In genomic region chr9:119402253-119403235, GRCm38 (mm10) we compare ENCODE assay signal across 8 mouse cellular contexts. TPM values are rescaled to one million over a fixed set of nuclear protein-coding genes. Genes with fewer than 3 reads are reported as not detected.
A peak's percentile ranks its signal among the peaks of the same experiment; 100 is the strongest.
DNase-seq lines count a peak whose midpoint lies in the region; ATAC-seq and TF ChIP-seq lines count a peak whose summit lies in the region.

No protein-coding gene starts in this region.

- peaks cover 61% of the 10 kb centered on the region for H3K4me1 ChIP-seq in E14TG2a.4 (replicated peaks; ENCODE audit: low read depth, low read length)
- H3K4me1 ChIP-seq in forebrain, embryonic 11.5 days (replicated peaks; ENCODE audit: control insufficient read depth, insufficient read depth, low read length), result peaks cover 15% of the 10 kb centered on the region; the same call in 1 of the 2 replicates
- H3K4me1 ChIP-seq in lung, embryonic 15.5 days, result peaks cover 18% of the 10 kb centered on the region

- intact Hi-C loops in heart, postnatal 10 days (cut with DNase I), result loop anchor here (2.0 to 10.0 kb wide), 2 partner anchors 28 to 818 kb away; no protein-coding TSS in a partner anchor

- peak overlapping the region; percentile 88 for H3K4me2 ChIP-seq in forebrain, embryonic 11.5 days (ENCODE audit: low read depth, low read length, severe bottlenecking)
- peak overlapping the region; percentile 95 for H3K4me2 ChIP-seq in lung, embryonic 15.5 days

- peaks cover 31% of the 10 kb centered on the region for H3K36me3 ChIP-seq in E14TG2a.4 (ENCODE audit: insufficient read depth, low read length)
- no peaks in the 10 kb centered on the region; the same call in 1 of the 2 replicates for H3K36me3 ChIP-seq in forebrain, embryonic 11.5 days (ENCODE audit: control insufficient read depth, insufficient read depth, low read length)
- no peaks in the 10 kb centered on the region for H3K36me3 ChIP-seq in lung, embryonic 15.5 days

- peak; percentile 65 for DNase-seq in brain, adult 2 months (ENCODE audit: low read depth, low spot score)
- DNase-seq in forebrain, embryonic 11.5 days (ENCODE audit: low spot score), result peak; percentile 81
- peak; percentile 61 to 66 for DNase-seq in heart, postnatal 10 days
- DNase-seq in layer of hippocampus, adult 18-20 months (ENCODE audit: low spot score in 2 of 2), result peak; percentile 40 to 41
- peak; percentile 71 for DNase-seq in ovary, postnatal 36 days (ENCODE audit: low spot score)
- peak; percentile 47 for DNase-seq in urinary bladder, postnatal 25 days (ENCODE audit: low spot score)

- peak overlapping the region; percentile 93 for H3K4me3 ChIP-seq in E14TG2a.4 (replicated peaks; ENCODE audit: low read length)
- peak overlapping the region; percentile 99 for H3K4me3 ChIP-seq in forebrain, embryonic 11.5 days (ENCODE audit: low read depth, low read length)
- H3K4me3 ChIP-seq in lung, embryonic 15.5 days, result peak overlapping the region; percentile 86

- WGBS in forebrain, embryonic 11.5 days, result under 1% methylated on average over 101 of the region's 127 CpGs
- WGBS in lung, embryonic 15.5 days, result under 1% methylated on average over 111 of the region's 127 CpGs

- no peak for TF ChIP-seq CTCF in E14TG2a.4 (conservative IDR thresholded peaks at IDR 0.05; ENCODE audit: low read length)

- peaks cover 9% of the 10 kb centered on the region for H3K27me3 ChIP-seq in E14TG2a.4 (ENCODE audit: insufficient read depth, low read length)
- no peaks in the 10 kb centered on the region for H3K27me3 ChIP-seq in forebrain, embryonic 11.5 days (ENCODE audit: control insufficient read depth, insufficient read depth, low read length)
- H3K27me3 ChIP-seq in lung, embryonic 15.5 days, result no peaks in the 10 kb centered on the region

- ATAC-seq in forebrain, embryonic 11.5 days (replicated peaks; ENCODE audit: low FRiP score), result 0 out of 2 replicates have a peak, but pooled peaks have one; percentile 1
- no peak for ATAC-seq in lung, embryonic 15.5 days (ENCODE audit: borderline replicate concordance, extremely low read depth, low FRiP score, low TSS enrichment)

- H3K9me3 ChIP-seq in E14TG2a.4 (ENCODE audit: low read length), result no peaks in the 10 kb centered on the region
- no peaks in the 10 kb centered on the region for H3K9me3 ChIP-seq in forebrain, embryonic 11.5 days (ENCODE audit: control insufficient read depth, low read length)
- H3K9me3 ChIP-seq in lung, embryonic 15.5 days, result no peaks in the 10 kb centered on the region

- H3K27ac ChIP-seq in forebrain, embryonic 11.5 days (ENCODE audit: low read depth, low read length), result peak overlapping the region; percentile 98
- peak overlapping the region; percentile 98 for H3K27ac ChIP-seq in lung, embryonic 15.5 days

- H3K9ac ChIP-seq in forebrain, embryonic 11.5 days (ENCODE audit: low read length), result peak overlapping the region; percentile 100
- H3K9ac ChIP-seq in lung, embryonic 15.5 days, result peak overlapping the region; percentile 96

RNA-seq across cellular contexts. Expression of gene Acvr2b, which starts 0.6 kb away (rescaled TPM):
- polyA plus RNA-seq in forebrain, embryonic 11.5 days (2014; fragmentation: Nextera tagmentation; extraction: Ambion mirVana), result 106 and 133 TPM in 2 replicates
- 1 to 10 TPM; 6.9 to 7.4 TPM for total RNA-seq in heart, postnatal 10 days (2021)
- 10 to 100 TPM; 11.3 to 13.5 TPM for total RNA-seq in layer of hippocampus, adult 18-20 months (2021)
- polyA plus RNA-seq in lung, embryonic 15.5 days (2015; fragmentation: Nextera tagmentation; extraction: Ambion mirVana), result 14.1 and 18.8 TPM in 2 replicates

RNA-seq across cellular contexts. Expression of gene Slc22a14, which starts 37.2 kb away (rescaled TPM):
- polyA plus RNA-seq in forebrain, embryonic 11.5 days (2014; fragmentation: Nextera tagmentation; extraction: Ambion mirVana), result not detected in 2 replicates
- total RNA-seq in heart, postnatal 10 days (2021), result under 1 TPM in 1 of 2 experiments, not detected in 1; 0.32 TPM
- total RNA-seq in layer of hippocampus, adult 18-20 months (2021), result not detected
- polyA plus RNA-seq in lung, embryonic 15.5 days (2015; fragmentation: Nextera tagmentation; extraction: Ambion mirVana), result 0.10 TPM in 1 of 2 replicates, not detected in the other

RNA-seq across cellular contexts. Expression of gene Exog, which starts 42.2 kb away (rescaled TPM):
- 44.0 and 47.0 TPM in 2 replicates for polyA plus RNA-seq in forebrain, embryonic 11.5 days (2014; fragmentation: Nextera tagmentation; extraction: Ambion mirVana)
- 1 to 10 TPM; 2.8 to 4.4 TPM for total RNA-seq in heart, postnatal 10 days (2021)
- total RNA-seq in layer of hippocampus, adult 18-20 months (2021), result 10 to 100 TPM; 20.2 to 21.4 TPM
- 27.3 and 29.2 TPM in 2 replicates for polyA plus RNA-seq in lung, embryonic 15.5 days (2015; fragmentation: Nextera tagmentation; extraction: Ambion mirVana)

RNA-seq across cellular contexts. Expression of gene Xylb, which starts 45.4 kb away (rescaled TPM):
- polyA plus RNA-seq in forebrain, embryonic 11.5 days (2014; fragmentation: Nextera tagmentation; extraction: Ambion mirVana), result 12.5 and 12.7 TPM in 2 replicates
- under 1 TPM; 0.52 to 0.57 TPM for total RNA-seq in heart, postnatal 10 days (2021)
- total RNA-seq in layer of hippocampus, adult 18-20 months (2021), result 1 to 10 TPM; 4.8 to 5.9 TPM
- polyA plus RNA-seq in lung, embryonic 15.5 days (2015; fragmentation: Nextera tagmentation; extraction: Ambion mirVana), result 4.3 and 4.9 TPM in 2 replicates
